Mouse (Mus musculus) liver, embryonic 12.5 days (tissue): ENCODE data around the gene Nedd1. TPM values are rescaled to one million over a fixed set of nuclear protein-coding genes. Genes with fewer than 3 reads are reported as not detected.

Experiments
- ATAC-seq: fragments of 200-750 bp; cut with Nextera tagmentation; 2 replicates; pipeline ENCODE4 v1.8.0; 2017; ENCODE audit warnings: moderate number of reproducible peaks, mild to moderate bottlenecking, moderate library complexity
- H3K27ac ChIP-seq: fragments of 300-500 bp; sonication (generic); 2 replicates; pipeline ENCODE4 v1.5.1; 2016; ENCODE audit warnings: mild to moderate bottlenecking
- H3K27me3 ChIP-seq: fragments of 300-500 bp; sonication (generic); replicated peaks from 2 replicates; pipeline ENCODE4 v1.6.1; 2016; ENCODE audit warnings: mild to moderate bottlenecking, moderate library complexity
- H3K36me3 ChIP-seq: fragments of 300-500 bp; sonication (generic); 2 replicates; pipeline ENCODE4 v1.6.1; 2016; ENCODE audit warnings: mild to moderate bottlenecking, moderate library complexity
- H3K4me1 ChIP-seq: fragments of 300-500 bp; sonication (generic); 2 replicates; pipeline ENCODE4 v1.6.1; 2016
- H3K4me2 ChIP-seq: fragments of 300-500 bp; sonication (generic); 2 replicates; pipeline ENCODE4 v1.6.1; 2016; ENCODE audit warnings: mild to moderate bottlenecking, moderate library complexity
- H3K4me3 ChIP-seq: fragments of 300-500 bp; sonication (generic); 2 replicates; pipeline ENCODE4 v1.5.1; 2016; ENCODE audit warnings: mild to moderate bottlenecking, moderate library complexity
- H3K9ac ChIP-seq: fragments of 300-500 bp; sonication (generic); 2 replicates; pipeline ENCODE4 v1.6.1; 2016; ENCODE audit warnings: mild to moderate bottlenecking, moderate library complexity
- H3K9me3 ChIP-seq: fragments of 300-500 bp; sonication (generic); replicated peaks from 2 replicates; pipeline ENCODE4 v1.6.1; 2016; ENCODE audit warnings: mild to moderate bottlenecking, moderate library complexity
- WGBS: fragments of 180-500 bp; shearing (Covaris S2); methylation state at CpG from one replicate; pipeline ENCODE4 v1.1.7; 2016; ENCODE audit not compliant: insufficient replicate concordance; 5-methylcytosine and 5-hydroxymethylcytosine counted together
- polyA plus RNA-seq: library from polyadenylated mRNA; unstranded; fragments of >200 nt; fragmentation: Nextera tagmentation; extraction: Ambion mirVana; gene quantifications from 2 replicates; pipeline ENCODE4 v1.2.1, GENCODE M21; 2016

Gene Nedd1
- polyA plus RNA-seq, 1 experiment from 2014 or later = 34.6 TPM

GRCm38 (mm10) chr10:92649096-92649495 is 73.1 kb downstream of the Nedd1 start:
- ATAC-seq = no peak
- Histone ChIP-seq H3K9me3 (no peaks in the 10 kb centered on the region), H3K4me1 (no peaks in the 10 kb centered on the region), H3K36me3 (no peaks in the 10 kb centered on the region), H3K27me3 (no peaks in the 10 kb centered on the region), H3K4me2 (no peak overlapping the region), H3K27ac (no peak overlapping the region), H3K4me3 (no peak overlapping the region), H3K9ac (no peak overlapping the region)
- WGBS = 64% methylated on average over 8 of the region's 8 CpGs

GRCm38 (mm10) chr10:92647691-92648090 is 74.5 kb downstream of the Nedd1 start:
- Histone ChIP-seq H3K36me3 (no peaks in the 10 kb centered on the region), H3K4me3 (no peak overlapping the region), H3K27ac (no peak overlapping the region), H3K9me3 (no peaks in the 10 kb centered on the region), H3K4me1 (no peaks in the 10 kb centered on the region), H3K27me3 (no peaks in the 10 kb centered on the region), H3K9ac (no peak overlapping the region), H3K4me2 (no peak overlapping the region)
- ATAC-seq = no peak
- 53% methylated on average over 2 of the region's 2 CpGs for WGBS

- Histone ChIP-seq H3K9ac (no peak overlapping the region), H3K4me1 (no peaks in the 10 kb centered on the region), H3K27ac (no peak overlapping the region), H3K4me2 (no peak overlapping the region), H3K36me3 (no peaks in the 10 kb centered on the region), H3K27me3 (no peaks in the 10 kb centered on the region), H3K9me3 (no peaks in the 10 kb centered on the region), H3K4me3 (no peak overlapping the region)
- WGBS = 71% methylated on average over 8 of the region's 8 CpGs
- ATAC-seq = no peak
Measured at GRCm38 (mm10) chr10:92643995-92644394, 78.2 kb downstream of the Nedd1 start.

- no peak overlapping the region for H3K9ac ChIP-seq
- no peaks in the 10 kb centered on the region for H3K9me3 ChIP-seq
- H3K27me3 ChIP-seq = no peaks in the 10 kb centered on the region
- no peak overlapping the region for H3K4me3 ChIP-seq
- H3K36me3 ChIP-seq = no peaks in the 10 kb centered on the region
- no peaks in the 10 kb centered on the region for H3K4me1 ChIP-seq
- H3K4me2 ChIP-seq = no peak overlapping the region
- ATAC-seq = no peak
- no peak overlapping the region for H3K27ac ChIP-seq
Measured at GRCm38 (mm10) chr10:92641032-92641431, 81.2 kb downstream of the Nedd1 start.
